Mouse (Mus musculus) midbrain, embryonic 10.5 days (tissue): Measurements from ENCODE around the gene Syngr1. TPM values are rescaled to one million over a fixed set of nuclear protein-coding genes. Genes with fewer than 3 reads are reported as not detected.

Experiments
- DNase-seq: peaks from one replicate; pipeline ENCODE4 v3.0.0-alpha.2; 2017; ENCODE audit warnings: low spot score
- H3K27ac ChIP-seq: fragments of 300-500 bp; sonication (generic); replicated peaks from 2 replicates; pipeline ENCODE4 v1.5.1; 2016; ENCODE audit warnings: mild to moderate bottlenecking
- H3K27me3 ChIP-seq: fragments of 300-500 bp; sonication (generic); 2 replicates; pipeline ENCODE4 v1.6.1; 2016; ENCODE audit warnings: low read depth, mild to moderate bottlenecking; ENCODE audit not compliant: poor library complexity, severe bottlenecking
- H3K36me3 ChIP-seq: fragments of 300-500 bp; sonication (generic); 2 replicates; pipeline ENCODE4 v1.6.1; 2016; ENCODE audit warnings: mild to moderate bottlenecking, moderate library complexity
- H3K4me1 ChIP-seq: fragments of 300-500 bp; sonication (generic); 2 replicates; pipeline ENCODE4 v1.6.1; 2016
- H3K4me3 ChIP-seq: fragments of 300-500 bp; sonication (generic); 2 replicates; pipeline ENCODE4 v1.5.1; 2016; ENCODE audit warnings: mild to moderate bottlenecking, moderate library complexity
- H3K9me3 ChIP-seq: fragments of 300-500 bp; sonication (generic); replicated peaks from 2 replicates; pipeline ENCODE4 v1.6.1; 2016; ENCODE audit warnings: mild to moderate bottlenecking
- WGBS: fragments of 180-500 bp; shearing (Covaris S2); methylation state at CpG from one replicate; pipeline ENCODE4 v1.1.7; 2016; 5-methylcytosine and 5-hydroxymethylcytosine counted together
- polyA plus RNA-seq: library from polyadenylated mRNA; unstranded; fragments of >200 nt; fragmentation: Nextera tagmentation; extraction: Ambion mirVana; gene quantifications from 2 replicates; pipeline ENCODE4 v1.2.1, GENCODE M21; 2016

The Syngr1 gene
- polyA plus RNA-seq, 1 experiment from 2014 or later, result 7.7 TPM

GRCm38 (mm10) chr15:80059606-80060005, 31.5 kb upstream of the Syngr1 start:
- no peak overlapping the region for H3K4me3 ChIP-seq
- WGBS, result 86% methylated on average over 7 of the region's 7 CpGs
- H3K27ac ChIP-seq, result no peak overlapping the region
- 0 out of 2 replicates have a peak, but pooled peaks cover 6% of the 10 kb centered on the region for H3K27me3 ChIP-seq
- no peaks in the 10 kb centered on the region for H3K9me3 ChIP-seq
- no peak for DNase-seq
- no peaks in the 10 kb centered on the region for H3K36me3 ChIP-seq
- H3K4me1 ChIP-seq, result peaks cover 25% of the 10 kb centered on the region

- Histone ChIP-seq H3K9me3 (no peaks in the 10 kb centered on the region), H3K4me1 (peaks cover 20% of the 10 kb centered on the region), H3K27ac (no peak overlapping the region), H3K36me3 (no peaks in the 10 kb centered on the region), H3K4me3 (no peak overlapping the region), H3K27me3 (0 out of 2 replicates have a peak, but pooled peaks cover 6% of the 10 kb centered on the region)
- no peak for DNase-seq
- 94% methylated on average over 8 of the region's 8 CpGs for WGBS
These were observed 30.6 kb upstream of the Syngr1 start for GRCm38 (mm10) chr15:80060356-80061070.

GRCm38 (mm10) chr15:80061071-80061550, 30.0 kb upstream of the Syngr1 start:
- Histone ChIP-seq H3K4me1 (peaks cover 15% of the 10 kb centered on the region), H3K9me3 (no peaks in the 10 kb centered on the region), H3K4me3 (no peak overlapping the region), H3K27ac (no peak overlapping the region), H3K27me3 (0 out of 2 replicates have a peak, but pooled peaks cover 6% of the 10 kb centered on the region), H3K36me3 (no peaks in the 10 kb centered on the region)
- WGBS, result 95% methylated on average over 4 of the region's 4 CpGs
- no peak for DNase-seq

- H3K4me1 ChIP-seq, result peaks cover 10% of the 10 kb centered on the region; the same call in 1 of the 2 replicates
- H3K27ac ChIP-seq, result no peak overlapping the region
- 77% methylated on average over 8 of the region's 9 CpGs for WGBS
- H3K27me3 ChIP-seq, result 0 out of 2 replicates have a peak, but pooled peaks cover 6% of the 10 kb centered on the region
- no peaks in the 10 kb centered on the region for H3K36me3 ChIP-seq
- H3K4me3 ChIP-seq, result no peak overlapping the region
- no peak for DNase-seq
- H3K9me3 ChIP-seq, result no peaks in the 10 kb centered on the region
These were observed 28.8 kb upstream of the Syngr1 start for GRCm38 (mm10) chr15:80062339-80062738.

GRCm38 (mm10) chr15:80062821-80063220, 28.3 kb upstream of the Syngr1 start:
- Histone ChIP-seq H3K4me3 (no peak overlapping the region), H3K36me3 (no peaks in the 10 kb centered on the region), H3K4me1 (peaks cover 10% of the 10 kb centered on the region; the same call in 1 of the 2 replicates), H3K27ac (0 out of 2 replicates have a peak overlapping the region, but pooled peaks have one; percentile 5), H3K27me3 (0 out of 2 replicates have a peak, but pooled peaks cover 6% of the 10 kb centered on the region), H3K9me3 (no peaks in the 10 kb centered on the region)
- WGBS, result 56% methylated on average over 5 of the region's 5 CpGs
- DNase-seq, result no peak

- no peak overlapping the region for H3K4me3 ChIP-seq
- 0 out of 2 replicates have a peak, but pooled peaks cover 6% of the 10 kb centered on the region for H3K27me3 ChIP-seq
- peaks cover 10% of the 10 kb centered on the region; the same call in 1 of the 2 replicates for H3K4me1 ChIP-seq
- 71% methylated on average over 5 of the region's 5 CpGs for WGBS
- no peak for DNase-seq
- no peak overlapping the region for H3K27ac ChIP-seq
- no peaks in the 10 kb centered on the region for H3K9me3 ChIP-seq
- no peaks in the 10 kb centered on the region for H3K36me3 ChIP-seq
These were observed 26.2 kb upstream of the Syngr1 start for GRCm38 (mm10) chr15:80064965-80065364.

- H3K27ac ChIP-seq, result no peak overlapping the region
- no peak overlapping the region for H3K4me3 ChIP-seq
- peak; percentile 59 for DNase-seq
- 0 out of 2 replicates have a peak, but pooled peaks cover 6% of the 10 kb centered on the region for H3K27me3 ChIP-seq
- H3K36me3 ChIP-seq, result no peaks in the 10 kb centered on the region
- peaks cover 10% of the 10 kb centered on the region; the same call in 1 of the 2 replicates for H3K4me1 ChIP-seq
- no peaks in the 10 kb centered on the region for H3K9me3 ChIP-seq
- 18% methylated on average over 13 of the region's 13 CpGs for WGBS
These were observed 25.7 kb upstream of the Syngr1 start for GRCm38 (mm10) chr15:80065414-80065813.

GRCm38 (mm10) chr15:80066538-80066937, 24.6 kb upstream of the Syngr1 start:
- Histone ChIP-seq H3K27me3 (0 out of 2 replicates have a peak, but pooled peaks cover 6% of the 10 kb centered on the region), H3K9me3 (no peaks in the 10 kb centered on the region), H3K4me3 (no peak overlapping the region), H3K27ac (no peak overlapping the region), H3K4me1 (peaks cover 11% of the 10 kb centered on the region; the same call in 1 of the 2 replicates), H3K36me3 (no peaks in the 10 kb centered on the region)
- DNase-seq, result no peak
- 59% methylated on average over 3 of the region's 3 CpGs for WGBS

GRCm38 (mm10) chr15:80069171-80069570, 22.0 kb upstream of the Syngr1 start:
- Histone ChIP-seq H3K27ac (no peak overlapping the region), H3K4me3 (no peak overlapping the region), H3K9me3 (no peaks in the 10 kb centered on the region), H3K4me1 (peaks cover 12% of the 10 kb centered on the region), H3K36me3 (no peaks in the 10 kb centered on the region), H3K27me3 (no peaks in the 10 kb centered on the region)
- 60% methylated on average over 4 of the region's 4 CpGs for WGBS
- DNase-seq, result no peak

GRCm38 (mm10) chr15:80070095-80070644, 21.0 kb upstream of the Syngr1 start:
- Histone ChIP-seq H3K4me3 (no peak overlapping the region), H3K27ac (0 out of 2 replicates have a peak overlapping the region, but pooled peaks have one; percentile 28), H3K36me3 (no peaks in the 10 kb centered on the region), H3K27me3 (no peaks in the 10 kb centered on the region), H3K9me3 (no peaks in the 10 kb centered on the region), H3K4me1 (peaks cover 12% of the 10 kb centered on the region)
- no peak for DNase-seq
- WGBS, result 70% methylated on average over 8 of the region's 8 CpGs

GRCm38 (mm10) chr15:80071951-80072437, 19.1 kb upstream of the Syngr1 start:
- no peaks in the 10 kb centered on the region for H3K27me3 ChIP-seq

GRCm38 (mm10) chr15:80072579-80073255, 18.4 kb upstream of the Syngr1 start:
- H3K36me3 ChIP-seq, result peaks cover 14% of the 10 kb centered on the region
- H3K27me3 ChIP-seq, result no peaks in the 10 kb centered on the region
- DNase-seq, result no peak
- H3K4me3 ChIP-seq, result no peak overlapping the region
- H3K9me3 ChIP-seq, result no peaks in the 10 kb centered on the region
- H3K4me1 ChIP-seq, result peaks cover 12% of the 10 kb centered on the region
- H3K27ac ChIP-seq, result no peak overlapping the region
- WGBS, result 78% methylated on average over 7 of the region's 7 CpGs

More at GRCm38 (mm10) chr15:80071951-80072437, 19.1 kb upstream of the Syngr1 start:
- no peaks in the 10 kb centered on the region for H3K9me3 ChIP-seq
- H3K27ac ChIP-seq, result no peak overlapping the region
- DNase-seq, result no peak
- no peak overlapping the region for H3K4me3 ChIP-seq
- H3K4me1 ChIP-seq, result peaks cover 12% of the 10 kb centered on the region
- H3K36me3 ChIP-seq, result peaks cover 8% of the 10 kb centered on the region
- WGBS, result 45% methylated on average over 9 of the region's 9 CpGs
